Mouse (Mus musculus): ENCODE measurements around the gene Bet1.

GRCm38 (mm10) chr6:4069714-4070113, 17.1 kb downstream of the Bet1 start:
- no peak for TF ChIP-seq POLR2A (IDR thresholded peaks at IDR 0.05; ENCODE audit: low read depth, low read length)
- TF ChIP-seq CTCF (conservative IDR thresholded peaks at IDR 0.05; ENCODE audit: insufficient read depth, insufficient read length, low read depth, low read length), result no peak

All from kidney, adult 2 months (tissue).